Mouse (Mus musculus): Measurements from ENCODE around the gene Tmem190.

- TF ChIP-seq SMC3 (IDR thresholded peaks at IDR 0.05; ENCODE audit: low read depth, low read length) = no peak
- TF ChIP-seq GABPA (IDR thresholded peaks at IDR 0.05; ENCODE audit: insufficient replicate concordance, low read depth, low read length) = no peak
- TF ChIP-seq JUN (IDR thresholded peaks at IDR 0.05; ENCODE audit: insufficient read depth, low read depth, low read length) = no peak
- TF ChIP-seq POLR2A (IDR thresholded peaks at IDR 0.05; ENCODE audit: low read depth, low read length) = no peak
Observed at GRCm38 (mm10) chr7:4821690-4822089, 39.0 kb downstream of the Tmem190 start.

All from CH12.LX (cell line).